Mouse (Mus musculus): ENCODE results near the gene Olfr1306.

Gene Olfr1306

DNA sequence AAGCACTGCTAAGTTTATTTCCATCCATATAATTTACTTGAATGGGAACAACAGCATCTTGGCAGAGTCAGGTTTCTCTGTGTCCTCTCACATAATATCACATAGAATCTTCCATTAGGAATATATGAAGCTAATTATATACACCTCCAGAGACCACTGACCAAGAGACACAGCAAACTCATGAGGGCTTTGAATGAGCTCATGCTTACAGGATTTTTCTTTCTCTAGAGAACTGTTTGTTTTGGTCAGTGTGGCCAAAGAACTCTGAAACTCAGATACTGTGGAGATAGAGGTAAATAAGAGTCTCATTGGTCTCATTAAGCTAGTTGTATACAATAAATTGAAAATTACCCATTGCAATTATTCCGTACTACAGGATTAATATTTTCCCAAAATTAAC, at the start of gene Olfr1306:
Olfr1306 (minus strand) TSS at position 101 of the 400 bp plus-strand sequence.
- no peak for DNase-seq (ENCODE audit: low spot score in 2 of 2)

DNA sequence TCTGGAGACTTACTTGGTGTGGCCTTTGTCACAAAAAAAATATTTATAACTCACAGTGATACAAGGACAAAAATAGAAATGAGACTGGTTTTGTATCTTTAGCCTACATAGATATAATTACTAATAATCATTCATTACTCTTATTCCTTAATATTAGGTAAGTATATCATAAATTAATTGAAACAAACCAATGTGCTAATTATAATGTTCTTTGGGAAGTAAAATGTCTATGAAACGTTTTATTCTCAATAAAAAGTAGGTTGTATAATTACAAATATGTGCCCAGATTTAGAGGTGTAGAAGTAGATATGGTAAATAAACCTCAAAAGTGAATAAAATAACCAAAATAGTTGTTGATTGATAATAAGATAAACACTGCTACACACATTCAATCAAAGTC, 48.8 kb upstream of the Olfr1306 start, which contains the start of gene Olfr1308:
Olfr1308 (minus strand) TSS at position 101 of the 400 bp plus-strand sequence.
- DNase-seq (ENCODE audit: low spot score in 2 of 2) = no peak

DNA sequence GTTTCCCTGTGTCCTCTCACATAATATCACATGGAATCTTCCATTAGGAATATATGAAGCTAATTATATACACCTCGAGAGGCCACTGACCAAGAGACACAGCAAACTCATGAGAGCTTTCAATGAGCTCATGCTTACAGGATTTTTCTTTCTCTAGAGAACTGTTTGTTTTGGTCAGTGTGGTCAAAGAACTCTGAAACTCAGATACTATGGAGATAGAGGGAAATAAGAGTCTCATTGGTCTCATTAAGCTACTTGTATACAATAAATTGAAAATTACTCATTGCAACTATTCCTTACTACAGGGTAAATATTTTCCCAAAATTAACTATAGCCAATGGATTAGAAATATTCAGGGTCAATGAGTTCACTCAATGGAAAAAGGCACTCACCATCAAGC, 33.3 kb upstream of the Olfr1306 start, which contains the start of gene Olfr1307:
Olfr1307 (minus strand) TSS at position 101 of the 400 bp plus-strand sequence.
- no peak for DNase-seq (ENCODE audit: low spot score in 2 of 2)

DNA sequence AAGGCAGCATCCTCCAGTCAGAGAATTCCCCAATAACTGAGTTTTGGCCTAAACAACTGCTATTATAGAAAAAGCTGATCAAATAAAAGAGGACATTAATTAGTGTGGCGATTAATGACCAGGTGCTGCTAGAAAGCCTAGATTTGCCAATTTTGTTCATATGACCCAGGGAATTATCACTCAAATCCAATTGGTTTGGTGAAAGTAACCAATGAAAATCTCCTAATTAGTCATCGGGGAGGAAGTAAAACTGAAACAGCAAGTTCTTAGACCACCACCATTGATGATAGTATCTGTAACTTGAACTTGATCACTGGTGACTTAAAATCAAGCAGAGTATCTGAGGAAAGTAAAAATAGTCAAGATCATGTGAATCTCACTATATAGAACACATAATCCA, 39.0 kb downstream of the Olfr1306 start, which contains the start of gene Olfr1305:
Olfr1305 (minus strand) TSS at position 101 of the 400 bp plus-strand sequence.
- DNase-seq (ENCODE audit: low spot score in 2 of 2) = no peak

Data from natural killer cell, adult 2 months (primary cell).